Mouse (Mus musculus): Measurements from ENCODE around the gene 5330417H12Rik. TPM values are rescaled to one million over a fixed set of nuclear protein-coding genes. Genes with fewer than 3 reads are reported as not detected.
A peak's percentile ranks its signal among the peaks of the same experiment; 100 is the strongest.

5330417H12Rik gene
- polyA plus RNA-seq, 2 experiments = not detected

- WGBS (ENCODE audit: insufficient replicate concordance) = 56% methylated on average over 2 of the region's 2 CpGs
- no peaks in the 10 kb centered on the region for H3K27me3 ChIP-seq (ENCODE audit: control insufficient read depth, insufficient read depth, low read length)
- no peak overlapping the region for H3K4me2 ChIP-seq (ENCODE audit: low read depth)
- no peaks in the 10 kb centered on the region for H3K4me1 ChIP-seq (replicated peaks; ENCODE audit: control insufficient read depth in 2 of 2, insufficient read depth in 2 of 2, low read length in 1 of 2)
- no peaks in the 10 kb centered on the region; the same call in 1 of the 2 replicates for H3K9me3 ChIP-seq (ENCODE audit: control insufficient read depth, low read length)
- TF ChIP-seq EP300 (IDR thresholded peaks at IDR 0.05; ENCODE audit: low read depth) (no peak), CTCF (IDR thresholded peaks at IDR 0.05; ENCODE audit: low read depth) (peak; percentile 60)
- H3K27ac ChIP-seq = no peak overlapping the region
- no peak for ATAC-seq (ENCODE audit: insufficient read depth)
- no peak overlapping the region for H3K4me3 ChIP-seq (ENCODE audit: insufficient read depth in 1 of 2, low read depth in 2 of 2, low read length in 2 of 2)
- DNase-seq (ENCODE audit: low read depth in 3 of 3, low spot score in 3 of 3) = no peak
- no peaks in the 10 kb centered on the region for H3K36me3 ChIP-seq (replicated peaks; ENCODE audit: control insufficient read depth, insufficient read depth, low read depth)
- no peak overlapping the region for H3K9ac ChIP-seq (replicated peaks)
Observed at GRCm38 (mm10) chr7:107644987-107645386, 20.0 kb upstream of the 5330417H12Rik start.

GRCm38 (mm10) chr7:107642586-107643275 lies 17.8 kb upstream of the 5330417H12Rik start:
- Histone ChIP-seq H3K27ac (no peak overlapping the region), H3K4me3 (ENCODE audit: insufficient read depth in 1 of 2, low read depth in 2 of 2, low read length in 2 of 2) (no peak overlapping the region), H3K9ac (replicated peaks) (no peak overlapping the region), H3K27me3 (ENCODE audit: control insufficient read depth, insufficient read depth, low read length) (no peaks in the 10 kb centered on the region), H3K4me1 (replicated peaks; ENCODE audit: control insufficient read depth in 2 of 2, insufficient read depth in 2 of 2, low read length in 1 of 2) (no peaks in the 10 kb centered on the region), H3K36me3 (replicated peaks; ENCODE audit: control insufficient read depth, insufficient read depth, low read depth) (no peaks in the 10 kb centered on the region), H3K9me3 (ENCODE audit: control insufficient read depth, low read length) (no peaks in the 10 kb centered on the region; the same call in 1 of the 2 replicates), H3K4me2 (ENCODE audit: low read depth) (no peak overlapping the region)
- TF ChIP-seq EP300 (IDR thresholded peaks at IDR 0.05; ENCODE audit: low read depth) = no peak
- TF ChIP-seq CTCF (IDR thresholded peaks at IDR 0.05; ENCODE audit: low read depth) = no peak
- DNase-seq (ENCODE audit: low read depth in 3 of 3, low spot score in 3 of 3) (no peak), ATAC-seq (ENCODE audit: insufficient read depth) (no peak)
- WGBS (ENCODE audit: insufficient replicate concordance) = 58% methylated on average over 7 of the region's 7 CpGs

- 58% methylated on average over 5 of the region's 5 CpGs for WGBS (ENCODE audit: insufficient replicate concordance)
- no peak for ATAC-seq (ENCODE audit: insufficient read depth)
- TF ChIP-seq CTCF (IDR thresholded peaks at IDR 0.05; ENCODE audit: low read depth) (no peak), EP300 (IDR thresholded peaks at IDR 0.05; ENCODE audit: low read depth) (no peak)
Observed at GRCm38 (mm10) chr7:107638026-107638425, 13.1 kb upstream of the 5330417H12Rik start.

GRCm38 (mm10) chr7:107637398-107637797 lies 12.4 kb upstream of the 5330417H12Rik start:
- Histone ChIP-seq H3K36me3 (replicated peaks; ENCODE audit: control insufficient read depth, insufficient read depth, low read depth) (no peaks in the 10 kb centered on the region), H3K27me3 (ENCODE audit: control insufficient read depth, insufficient read depth, low read length) (no peaks in the 10 kb centered on the region), H3K27ac (no peak overlapping the region), H3K9me3 (ENCODE audit: control insufficient read depth, low read length) (no peaks in the 10 kb centered on the region), H3K4me3 (ENCODE audit: insufficient read depth in 1 of 2, low read depth in 2 of 2, low read length in 2 of 2) (no peak overlapping the region), H3K4me1 (replicated peaks; ENCODE audit: control insufficient read depth in 2 of 2, insufficient read depth in 2 of 2, low read length in 1 of 2) (no peaks in the 10 kb centered on the region), H3K4me2 (ENCODE audit: low read depth) (no peak overlapping the region), H3K9ac (replicated peaks) (no peak overlapping the region)
- TF ChIP-seq EP300 (IDR thresholded peaks at IDR 0.05; ENCODE audit: low read depth) = no peak
- TF ChIP-seq CTCF (IDR thresholded peaks at IDR 0.05; ENCODE audit: low read depth) = no peak
- DNase-seq (ENCODE audit: low read depth in 3 of 3, low spot score in 3 of 3) (no peak), ATAC-seq (ENCODE audit: insufficient read depth) (no peak)
- WGBS (ENCODE audit: insufficient replicate concordance) = 57% methylated on average over 7 of the region's 7 CpGs

More at GRCm38 (mm10) chr7:107638026-107638425, 13.1 kb upstream of the 5330417H12Rik start:
- DNase-seq (ENCODE audit: low read depth in 3 of 3, low spot score in 3 of 3) = no peak
- no peaks in the 10 kb centered on the region for H3K4me1 ChIP-seq (replicated peaks; ENCODE audit: control insufficient read depth in 2 of 2, insufficient read depth in 2 of 2, low read length in 1 of 2)
- H3K36me3 ChIP-seq (replicated peaks; ENCODE audit: control insufficient read depth, insufficient read depth, low read depth) = no peaks in the 10 kb centered on the region
- H3K9me3 ChIP-seq (ENCODE audit: control insufficient read depth, low read length) = no peaks in the 10 kb centered on the region
- no peak overlapping the region for H3K9ac ChIP-seq (replicated peaks)
- H3K4me2 ChIP-seq (ENCODE audit: low read depth) = no peak overlapping the region
- H3K27me3 ChIP-seq (ENCODE audit: control insufficient read depth, insufficient read depth, low read length) = no peaks in the 10 kb centered on the region
- H3K27ac ChIP-seq = no peak overlapping the region
- no peak overlapping the region for H3K4me3 ChIP-seq (ENCODE audit: insufficient read depth in 1 of 2, low read depth in 2 of 2, low read length in 2 of 2)

GRCm38 (mm10) chr7:107633201-107633600 lies 8.2 kb upstream of the 5330417H12Rik start:
- no peaks in the 10 kb centered on the region for H3K27me3 ChIP-seq (ENCODE audit: control insufficient read depth, insufficient read depth, low read length)
- TF ChIP-seq CTCF (IDR thresholded peaks at IDR 0.05; ENCODE audit: low read depth) (no peak), EP300 (IDR thresholded peaks at IDR 0.05; ENCODE audit: low read depth) (no peak)
- WGBS (ENCODE audit: insufficient replicate concordance) = 72% methylated on average over 4 of the region's 4 CpGs
- ATAC-seq (ENCODE audit: insufficient read depth) = no peak
- no peaks in the 10 kb centered on the region for H3K9me3 ChIP-seq (ENCODE audit: control insufficient read depth, low read length)
- H3K4me1 ChIP-seq (replicated peaks; ENCODE audit: control insufficient read depth in 2 of 2, insufficient read depth in 2 of 2, low read length in 1 of 2) = no peaks in the 10 kb centered on the region
- H3K9ac ChIP-seq (replicated peaks) = no peak overlapping the region
- H3K36me3 ChIP-seq (replicated peaks; ENCODE audit: control insufficient read depth, insufficient read depth, low read depth) = no peaks in the 10 kb centered on the region
- no peak overlapping the region for H3K27ac ChIP-seq
- H3K4me3 ChIP-seq (ENCODE audit: insufficient read depth in 1 of 2, low read depth in 2 of 2, low read length in 2 of 2) = no peak overlapping the region
- no peak for DNase-seq (ENCODE audit: low read depth in 3 of 3, low spot score in 3 of 3)
- H3K4me2 ChIP-seq (ENCODE audit: low read depth) = no peak overlapping the region
